Mouse (Mus musculus) G1E (cell line): ENCODE data around the gene Pde9a. TPM values are rescaled to one million over a fixed set of nuclear protein-coding genes. Genes with fewer than 3 reads are reported as not detected.
A peak's percentile ranks its signal among the peaks of the same experiment; 100 is the strongest.

ENCODE experiments used
- ATAC-seq: 2 replicates; pipeline ENCODE4 v1.8.0; 2016; ENCODE audit warnings: mild to moderate bottlenecking; ENCODE audit not compliant: insufficient number of reproducible peaks, poor library complexity, low FRiP score, severe bottlenecking; ENCODE audit errors: extremely low read depth
- DNase-seq: peaks from one replicate; pipeline ENCODE4 v3.0.0; 2012; ENCODE audit warnings: low spot score
- H3K27me3 ChIP-seq: 2 replicates; pipeline ENCODE4 v1.6.1; 2012; ENCODE audit warnings: mild to moderate bottlenecking, low read length, inconsistent platforms; ENCODE audit not compliant: insufficient read depth
- H3K36me3 ChIP-seq: replicated peaks from 2 replicates; pipeline ENCODE3; 2012; ENCODE audit warnings: mild to moderate bottlenecking, inconsistent platforms
- H3K4me1 ChIP-seq: 2 replicates; pipeline ENCODE4 v1.6.1; 2012; ENCODE audit warnings: low read depth, low read length, inconsistent platforms, mixed read lengths; ENCODE audit not compliant: insufficient read depth
- H3K4me3 ChIP-seq: 2 replicates; pipeline ENCODE4 v1.5.1; 2012; ENCODE audit warnings: low read depth, mild to moderate bottlenecking, inconsistent platforms, low read length, moderate library complexity, mixed read lengths
- H3K9me3 ChIP-seq: replicated peaks from 2 replicates; pipeline ENCODE4 v1.6.1; 2012; ENCODE audit warnings: inconsistent platforms
- CTCF ChIP-seq: IDR thresholded peaks from 2 replicates; pipeline ENCODE4 v1.5.1; 2012; ENCODE audit warnings: low read depth, low read length, inconsistent platforms, mixed read lengths
- GATA1 ChIP-seq: IDR thresholded peaks from 2 replicates; pipeline ENCODE4 v1.6.1; 2012; ENCODE audit warnings: borderline replicate concordance, low read length, inconsistent platforms, mixed read lengths
- GATA2 ChIP-seq: IDR thresholded peaks from 2 replicates; pipeline ENCODE4 v1.6.1; 2012; ENCODE audit warnings: low read depth, low read length, inconsistent platforms, borderline replicate concordance
- POLR2AphosphoS5 ChIP-seq: IDR thresholded peaks from 2 replicates; pipeline ENCODE4 v1.6.1; 2012; ENCODE audit warnings: low read depth, low read length, inconsistent platforms; ENCODE audit not compliant: insufficient replicate concordance
- TAL1 ChIP-seq: conservative IDR thresholded peaks from 2 replicates; pipeline ENCODE4 v1.6.1; 2012; ENCODE audit warnings: low read depth, low read length, inconsistent platforms, mixed read lengths
- polyA plus RNA-seq: library from polyadenylated mRNA; stranded (reverse); fragments of >175 nt; gene quantifications from 2 replicates; pipeline ENCODE4 v1.2.3, GENCODE M21; 2012
- total RNA-seq, 2 experiments: library from RNA; stranded (forward) in 1 of 2; stranded (reverse) in 1 of 2; fragments of 200-1000 nt in 1 of 2; fragments of >200 nt in 1 of 2; fragmentation: Nextera tagmentation in 1 of 2; gene quantifications; 2 replicates each; pipeline ENCODE4 v1.2.3; 2014 to 2017

The Pde9a gene
- total and polyA plus RNA-seq, 3 experiments, result 0.16 TPM; not detected in 2

DNA sequence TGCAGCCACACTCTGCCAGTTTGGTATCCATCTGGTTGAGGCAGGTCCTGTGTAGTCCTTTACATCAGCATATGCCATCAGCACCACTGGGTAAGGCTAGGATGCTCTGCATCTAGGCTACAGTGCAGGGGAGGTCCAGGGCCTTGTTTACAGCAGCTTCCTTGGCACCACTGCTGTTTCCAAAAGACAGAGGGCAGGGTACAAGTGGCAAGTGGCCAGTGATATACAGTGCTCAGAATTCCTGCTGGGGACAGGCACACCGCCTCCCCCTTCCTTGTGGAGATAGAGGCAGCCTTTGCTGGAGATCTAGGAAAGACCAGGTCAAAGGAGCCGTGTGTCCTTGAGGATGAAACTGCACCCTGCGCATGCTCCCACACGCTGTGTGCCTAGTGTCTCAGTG, 38.3 kb downstream of the Pde9a start:
- no peak for ATAC-seq

GRCm38 (mm10) chr17:31424798-31425197, 38.8 kb downstream of the Pde9a start:
- TF ChIP-seq TAL1 (no peak), POLR2AphosphoS5 (no peak), GATA2 (no peak), GATA1 (no peak), CTCF (no peak)
- no peaks in the 10 kb centered on the region for H3K27me3 ChIP-seq
- no peak for ATAC-seq
- H3K4me3 ChIP-seq, result no peak overlapping the region
- H3K9me3 ChIP-seq, result peaks cover 44% of the 10 kb centered on the region
- H3K4me1 ChIP-seq, result no peaks in the 10 kb centered on the region
- DNase-seq, result no peak
- no peaks in the 10 kb centered on the region for H3K36me3 ChIP-seq

More for the DNA sequence above, 38.3 kb downstream of the Pde9a start:
- Histone ChIP-seq H3K36me3 (no peaks in the 10 kb centered on the region), H3K4me3 (no peak overlapping the region), H3K4me1 (no peaks in the 10 kb centered on the region), H3K9me3 (peaks cover 43% of the 10 kb centered on the region), H3K27me3 (no peaks in the 10 kb centered on the region)
- TF ChIP-seq POLR2AphosphoS5, result no peak
- TF ChIP-seq CTCF, result no peak
- TF ChIP-seq GATA2, result no peak
- TF ChIP-seq GATA1, result no peak
- TF ChIP-seq TAL1, result no peak
- DNase-seq, result no peak

DNA sequence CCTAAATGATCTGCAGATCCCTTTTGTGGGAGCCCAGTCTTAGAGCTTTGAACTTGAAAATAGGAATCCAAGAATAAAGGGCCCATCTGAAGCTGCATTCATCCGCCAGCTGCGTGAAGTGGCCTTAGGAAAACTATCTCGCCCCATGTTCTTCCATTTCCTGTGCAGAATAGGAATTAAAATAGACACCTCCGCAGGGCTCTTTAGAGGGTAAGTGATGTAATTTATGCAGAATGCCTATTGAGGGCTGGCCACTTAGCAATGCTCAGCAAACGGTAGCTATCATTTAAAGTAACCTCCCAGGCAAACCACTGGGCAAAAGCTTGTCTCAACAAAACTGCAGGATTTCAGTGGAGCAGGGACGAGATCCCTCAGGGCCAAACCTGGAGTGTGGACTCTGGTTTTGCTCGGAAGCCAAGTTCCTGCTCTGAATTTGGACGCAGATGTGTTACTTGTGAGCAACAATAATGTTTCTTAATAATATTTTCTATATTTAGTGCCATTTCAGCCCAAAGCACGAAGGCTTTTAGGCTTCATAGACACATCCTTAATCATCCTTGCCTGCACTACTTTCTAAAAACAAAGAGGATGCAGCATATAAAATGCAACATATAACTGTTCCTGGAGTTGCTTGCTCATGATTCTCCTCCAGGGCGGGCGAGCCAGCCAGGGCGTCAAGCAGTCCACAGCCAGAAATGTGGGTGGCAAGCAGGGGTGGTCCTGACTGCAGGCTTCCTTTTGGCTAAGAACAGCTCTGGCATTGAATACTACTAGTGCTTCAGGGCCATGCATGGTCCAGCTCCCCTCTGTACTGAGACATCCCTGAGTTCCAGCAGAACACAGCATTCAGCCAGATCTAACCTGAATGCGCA, 40.1 kb downstream of the Pde9a start:
- Histone ChIP-seq H3K36me3 (no peaks in the 10 kb centered on the region), H3K9me3 (peaks cover 45% of the 10 kb centered on the region), H3K27me3 (no peaks in the 10 kb centered on the region), H3K4me1 (no peaks in the 10 kb centered on the region), H3K4me3 (no peak overlapping the region)
- no peak for TF ChIP-seq GATA1
- no peak for TF ChIP-seq TAL1
- no peak for TF ChIP-seq POLR2AphosphoS5
- no peak for TF ChIP-seq CTCF
- TF ChIP-seq GATA2, result no peak
- DNase-seq (no peak), ATAC-seq (no peak)

DNA sequence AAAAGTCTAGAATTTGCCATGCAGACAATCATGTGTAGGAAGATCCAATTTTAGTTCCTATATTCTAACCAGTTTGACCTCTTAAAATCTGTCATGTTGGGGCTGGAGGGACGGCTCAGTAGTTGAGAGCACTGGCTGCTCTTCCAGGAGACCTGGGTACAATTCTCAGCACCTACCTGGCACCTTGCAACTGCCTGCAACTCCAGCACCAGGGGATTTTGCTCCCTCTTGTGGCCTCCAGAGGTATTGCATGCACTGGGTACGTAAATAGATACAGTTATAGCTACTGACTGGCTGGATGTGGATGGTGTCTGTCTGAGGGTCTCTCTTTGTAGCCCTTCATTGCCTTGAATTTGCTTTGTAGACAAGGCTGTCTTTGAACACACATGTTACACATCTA, 43.4 kb downstream of the Pde9a start:
- Histone ChIP-seq H3K4me1 (no peaks in the 10 kb centered on the region), H3K36me3 (no peaks in the 10 kb centered on the region), H3K27me3 (no peaks in the 10 kb centered on the region), H3K4me3 (no peak overlapping the region), H3K9me3 (peaks cover 56% of the 10 kb centered on the region)
- ATAC-seq (no peak), DNase-seq (no peak)
- TF ChIP-seq GATA2 (no peak), CTCF (peak; percentile 71; the same call in 1 of the 2 replicates)

DNA sequence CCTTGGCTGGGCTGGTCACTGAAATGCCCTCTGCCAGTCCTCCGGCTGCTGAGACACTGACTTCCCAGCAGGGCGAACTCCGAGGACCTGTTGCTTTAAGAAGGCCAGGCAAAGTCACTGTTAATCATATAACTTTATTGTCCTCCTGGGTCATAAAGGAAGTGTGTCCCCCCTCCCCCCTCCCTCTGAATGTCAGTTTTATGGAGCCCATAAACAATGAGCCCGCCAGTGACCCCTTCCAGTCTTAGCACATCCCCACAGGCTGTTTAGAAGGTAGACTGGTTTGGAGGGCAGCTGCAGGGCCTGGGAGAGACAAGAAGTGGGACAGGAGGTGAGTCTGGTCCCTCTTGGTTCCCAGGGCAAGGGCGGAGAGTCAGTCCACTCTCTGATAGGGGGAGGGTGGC, 46.9 kb downstream of the Pde9a start:
- Histone ChIP-seq H3K9me3 (peaks cover 44% of the 10 kb centered on the region), H3K27me3 (no peaks in the 10 kb centered on the region), H3K36me3 (no peaks in the 10 kb centered on the region), H3K4me1 (no peaks in the 10 kb centered on the region), H3K4me3 (no peak overlapping the region)
- DNase-seq (no peak), ATAC-seq (no peak)
- TF ChIP-seq CTCF (no peak), TAL1 (no peak), POLR2AphosphoS5 (no peak), GATA1 (no peak), GATA2 (no peak)

DNA sequence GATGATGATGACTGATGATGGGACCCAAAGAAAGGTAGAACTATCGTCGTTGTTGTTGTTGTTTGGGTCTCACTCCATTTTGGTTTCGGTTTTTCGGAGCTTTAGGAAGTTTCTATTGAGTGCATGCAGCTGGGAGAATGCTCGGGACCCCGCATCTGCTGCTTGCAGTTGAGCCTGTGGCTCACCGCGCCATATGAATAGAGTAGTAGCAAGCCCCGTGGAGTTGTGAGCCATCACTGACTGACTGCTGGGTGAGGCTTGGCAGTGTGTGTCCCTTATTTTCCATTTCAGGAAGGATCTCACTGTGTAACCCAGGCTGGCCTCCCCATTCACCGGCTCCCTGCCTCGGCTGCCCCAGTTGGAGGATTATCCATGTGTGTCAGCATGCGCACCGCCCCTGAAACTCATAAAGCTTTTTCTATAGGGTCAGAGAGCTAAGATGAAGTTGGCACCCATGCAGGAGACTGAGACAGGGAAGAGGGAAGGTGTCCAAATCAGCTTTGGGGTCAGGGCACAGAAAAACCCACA, 47.5 kb downstream of the Pde9a start:
- no peak for TF ChIP-seq POLR2AphosphoS5
- H3K4me1 ChIP-seq, result no peaks in the 10 kb centered on the region
- H3K27me3 ChIP-seq, result no peaks in the 10 kb centered on the region
- no peak overlapping the region for H3K4me3 ChIP-seq
- ATAC-seq, result no peak
- peaks cover 44% of the 10 kb centered on the region for H3K9me3 ChIP-seq
- DNase-seq, result no peak
- H3K36me3 ChIP-seq, result no peaks in the 10 kb centered on the region
